Mouse (Mus musculus) lung, postnatal 0 days (tissue): ENCODE measurements around the gene Jade2. TPM values are rescaled to one million over a fixed set of nuclear protein-coding genes. Genes with fewer than 3 reads are reported as not detected.

Source experiments
- ATAC-seq: fragments of 200-750 bp; cut with Nextera tagmentation; 2 replicates; pipeline ENCODE4 v1.8.0; 2017; ENCODE audit warnings: moderate library complexity
- DNase-seq: peaks from one replicate; pipeline ENCODE4 v3.0.0-alpha.2; 2016; ENCODE audit warnings: low spot score
- H3K27ac ChIP-seq: fragments of 300-500 bp; sonication (generic); 2 replicates; pipeline ENCODE4 v1.5.1; 2014; ENCODE audit warnings: antibody characterized with exemption, mild to moderate bottlenecking, low read length, mixed read lengths
- H3K27me3 ChIP-seq: fragments of 300-500 bp; sonication (generic); replicated peaks from 2 replicates; pipeline ENCODE4 v1.6.1; 2014; ENCODE audit warnings: low read length, mixed read lengths; ENCODE audit not compliant: insufficient read depth
- H3K36me3 ChIP-seq: fragments of 300-500 bp; sonication (generic); 2 replicates; pipeline ENCODE4 v1.6.1; 2014; ENCODE audit warnings: low read length, mixed read lengths; ENCODE audit not compliant: insufficient read depth
- H3K4me1 ChIP-seq: fragments of 300-500 bp; sonication (generic); 2 replicates; pipeline ENCODE4 v1.6.1; 2014; ENCODE audit warnings: antibody characterized with exemption, low read depth, low read length, mixed read lengths; ENCODE audit not compliant: insufficient read depth
- H3K4me2 ChIP-seq: fragments of 300-500 bp; sonication (generic); replicated peaks from 2 replicates; pipeline ENCODE4 v1.6.1; 2014; ENCODE audit warnings: low read depth, mild to moderate bottlenecking, low read length, moderate library complexity, mixed read lengths
- H3K4me3 ChIP-seq: fragments of 300-500 bp; sonication (generic); 2 replicates; pipeline ENCODE4 v1.5.1; 2014; ENCODE audit warnings: low read depth, low read length
- H3K9ac ChIP-seq: fragments of 300-500 bp; sonication (generic); replicated peaks from 2 replicates; pipeline ENCODE4 v1.6.1; 2014; ENCODE audit warnings: low read depth, mild to moderate bottlenecking
- H3K9me3 ChIP-seq: fragments of 300-500 bp; sonication (generic); 2 replicates; pipeline ENCODE4 v1.6.1; 2016; ENCODE audit warnings: low read length, mixed read lengths
- CTCF ChIP-seq: IDR thresholded peaks from 2 replicates; pipeline ENCODE4 v1.5.1; 2016; ENCODE audit warnings: antibody characterized with exemption, mild to moderate bottlenecking
- EP300 ChIP-seq: IDR thresholded peaks from 2 replicates; pipeline ENCODE4 v1.6.1; 2016; ENCODE audit warnings: antibody characterized with exemption, mild to moderate bottlenecking, control low read depth
- WGBS: fragments of 180-500 bp; shearing (Covaris S2); extraction: QIAGEN DNeasy Blood & Tissue Kit; methylation state at CpG from one replicate; pipeline ENCODE4 v1.1.7; 2014; 5-methylcytosine and 5-hydroxymethylcytosine counted together
- polyA plus RNA-seq: library from polyadenylated mRNA; unstranded; fragments of >200 nt; fragmentation: Nextera tagmentation; extraction: Ambion mirVana; gene quantifications from 2 replicates; pipeline ENCODE4 v1.2.1, GENCODE M21; 2015

Gene Jade2
- polyA plus RNA-seq, 1 experiment from 2014 or later: 3.9 TPM

GRCm38 (mm10) chr11:51839973-51840372 lies 17.5 kb downstream of the Jade2 start:
- Histone ChIP-seq H3K36me3 (peaks cover 5% of the 10 kb centered on the region; the same call in 1 of the 2 replicates), H3K27me3 (no peaks in the 10 kb centered on the region), H3K27ac (no peak overlapping the region), H3K4me3 (no peak overlapping the region), H3K4me2 (no peak overlapping the region), H3K4me1 (no peaks in the 10 kb centered on the region), H3K9ac (no peak overlapping the region), H3K9me3 (no peaks in the 10 kb centered on the region)
- DNase-seq (no peak), ATAC-seq (no peak)
- WGBS: 84% methylated on average over 11 of the region's 11 CpGs
- TF ChIP-seq EP300 (no peak), CTCF (no peak)

- H3K4me1 ChIP-seq: no peaks in the 10 kb centered on the region
- no peaks in the 10 kb centered on the region for H3K27me3 ChIP-seq
- TF ChIP-seq EP300 (no peak), CTCF (no peak)
- no peak overlapping the region for H3K27ac ChIP-seq
- H3K36me3 ChIP-seq: peaks cover 10% of the 10 kb centered on the region; the same call in 1 of the 2 replicates
- DNase-seq: no peak
- no peaks in the 10 kb centered on the region for H3K9me3 ChIP-seq
- no peak overlapping the region for H3K9ac ChIP-seq
- H3K4me3 ChIP-seq: no peak overlapping the region
- ATAC-seq: no peak
- WGBS: 65% methylated on average over 2 of the region's 2 CpGs
- no peak overlapping the region for H3K4me2 ChIP-seq
These were observed 18.3 kb downstream of the Jade2 start for GRCm38 (mm10) chr11:51839106-51839505.

GRCm38 (mm10) chr11:51837164-51838153 lies 20.0 kb downstream of the Jade2 start:
- no peak for TF ChIP-seq CTCF
- TF ChIP-seq EP300: no peak
- H3K4me3 ChIP-seq: no peak overlapping the region
- H3K36me3 ChIP-seq: peaks cover 17% of the 10 kb centered on the region; the same call in 1 of the 2 replicates
- WGBS: 74% methylated on average over 8 of the region's 8 CpGs
- no peak for ATAC-seq
- H3K27me3 ChIP-seq: no peaks in the 10 kb centered on the region
- H3K27ac ChIP-seq: no peak overlapping the region
- no peak overlapping the region for H3K4me2 ChIP-seq
- no peak for DNase-seq
- H3K9me3 ChIP-seq: no peaks in the 10 kb centered on the region
- H3K9ac ChIP-seq: no peak overlapping the region
- no peaks in the 10 kb centered on the region for H3K4me1 ChIP-seq

GRCm38 (mm10) chr11:51836506-51836905 lies 20.9 kb downstream of the Jade2 start:
- H3K27ac ChIP-seq: no peak overlapping the region
- no peaks in the 10 kb centered on the region for H3K27me3 ChIP-seq
- H3K4me1 ChIP-seq: no peaks in the 10 kb centered on the region
- no peaks in the 10 kb centered on the region for H3K9me3 ChIP-seq
- peaks cover 17% of the 10 kb centered on the region; the same call in 1 of the 2 replicates for H3K36me3 ChIP-seq
- peak; percentile 52; the same call in 1 of the 2 replicates for ATAC-seq
- H3K4me3 ChIP-seq: no peak overlapping the region
- H3K9ac ChIP-seq: no peak overlapping the region
- no peak overlapping the region for H3K4me2 ChIP-seq
- DNase-seq: no peak
- TF ChIP-seq EP300 (no peak), CTCF (no peak)
- WGBS: 78% methylated on average over 6 of the region's 6 CpGs

- TF ChIP-seq CTCF: no peak
- no peak for TF ChIP-seq EP300
- DNase-seq (no peak), ATAC-seq (no peak)
- peaks cover 23% of the 10 kb centered on the region for H3K36me3 ChIP-seq
- no peak overlapping the region for H3K4me2 ChIP-seq
- H3K9me3 ChIP-seq: no peaks in the 10 kb centered on the region
- no peak overlapping the region for H3K4me3 ChIP-seq
- 96% methylated on average over 12 of the region's 12 CpGs for WGBS
- no peaks in the 10 kb centered on the region for H3K27me3 ChIP-seq
- no peak overlapping the region for H3K9ac ChIP-seq
- H3K27ac ChIP-seq: no peak overlapping the region
- H3K4me1 ChIP-seq: no peaks in the 10 kb centered on the region
These were observed 21.9 kb downstream of the Jade2 start for GRCm38 (mm10) chr11:51835598-51835997.

- no peaks in the 10 kb centered on the region for H3K27me3 ChIP-seq
- DNase-seq (no peak), ATAC-seq (no peak)
- H3K9ac ChIP-seq: no peak overlapping the region
- no peak for TF ChIP-seq CTCF
- TF ChIP-seq EP300: no peak
- H3K4me1 ChIP-seq: no peaks in the 10 kb centered on the region
- no peak overlapping the region for H3K4me3 ChIP-seq
- 91% methylated on average over 8 of the region's 8 CpGs for WGBS
- no peak overlapping the region for H3K4me2 ChIP-seq
- no peak overlapping the region for H3K27ac ChIP-seq
- no peaks in the 10 kb centered on the region for H3K9me3 ChIP-seq
- H3K36me3 ChIP-seq: peaks cover 20% of the 10 kb centered on the region
These were observed 23.4 kb downstream of the Jade2 start for GRCm38 (mm10) chr11:51834067-51834411.
